Mouse (Mus musculus): ENCODE results near the gene Serinc4. TPM values are rescaled to one million over a fixed set of nuclear protein-coding genes. Genes with fewer than 3 reads are reported as not detected.
A peak's percentile ranks its signal among the peaks of the same experiment; 100 is the strongest.
"Not testable (repeated sequence)": the region's sequence is repeated elsewhere in the genome, so short reads cannot be mapped to it uniquely, and the experiment has no call there.

Gene Serinc4
- polyA plus RNA-seq, 1 experiment from 2014 or later = 1.1 TPM

- Histone ChIP-seq H3K9me3 (replicated peaks; ENCODE audit: control insufficient read depth, low read length) (no peaks in the 10 kb centered on the region), H3K36me3 (ENCODE audit: control insufficient read depth, insufficient read depth, low read length) (peaks cover 6% of the 10 kb centered on the region; the same call in 1 of the 2 replicates), H3K27ac (ENCODE audit: low read depth, low read length) (peak overlapping the region; percentile 58; the same call in 1 of the 2 replicates), H3K27me3 (replicated peaks; ENCODE audit: control insufficient read depth, insufficient read depth, low read length) (no peaks in the 10 kb centered on the region), H3K4me3 (ENCODE audit: low read depth, low read length) (peak overlapping the region; percentile 53), H3K4me2 (ENCODE audit: low read length) (peak overlapping the region; percentile 54), H3K4me1 (ENCODE audit: control insufficient read depth, insufficient read depth, low read length) (no peaks in the 10 kb centered on the region), H3K9ac (ENCODE audit: low read length) (peak overlapping the region; percentile 64)
- ATAC-seq (no peak), DNase-seq (ENCODE audit: low spot score) (no peak)
- 38% methylated on average over 8 of the region's 8 CpGs for WGBS
These were observed 17.6 kb upstream of the Serinc4 start for GRCm38 (mm10) chr2:121474180-121474535.

DNA sequence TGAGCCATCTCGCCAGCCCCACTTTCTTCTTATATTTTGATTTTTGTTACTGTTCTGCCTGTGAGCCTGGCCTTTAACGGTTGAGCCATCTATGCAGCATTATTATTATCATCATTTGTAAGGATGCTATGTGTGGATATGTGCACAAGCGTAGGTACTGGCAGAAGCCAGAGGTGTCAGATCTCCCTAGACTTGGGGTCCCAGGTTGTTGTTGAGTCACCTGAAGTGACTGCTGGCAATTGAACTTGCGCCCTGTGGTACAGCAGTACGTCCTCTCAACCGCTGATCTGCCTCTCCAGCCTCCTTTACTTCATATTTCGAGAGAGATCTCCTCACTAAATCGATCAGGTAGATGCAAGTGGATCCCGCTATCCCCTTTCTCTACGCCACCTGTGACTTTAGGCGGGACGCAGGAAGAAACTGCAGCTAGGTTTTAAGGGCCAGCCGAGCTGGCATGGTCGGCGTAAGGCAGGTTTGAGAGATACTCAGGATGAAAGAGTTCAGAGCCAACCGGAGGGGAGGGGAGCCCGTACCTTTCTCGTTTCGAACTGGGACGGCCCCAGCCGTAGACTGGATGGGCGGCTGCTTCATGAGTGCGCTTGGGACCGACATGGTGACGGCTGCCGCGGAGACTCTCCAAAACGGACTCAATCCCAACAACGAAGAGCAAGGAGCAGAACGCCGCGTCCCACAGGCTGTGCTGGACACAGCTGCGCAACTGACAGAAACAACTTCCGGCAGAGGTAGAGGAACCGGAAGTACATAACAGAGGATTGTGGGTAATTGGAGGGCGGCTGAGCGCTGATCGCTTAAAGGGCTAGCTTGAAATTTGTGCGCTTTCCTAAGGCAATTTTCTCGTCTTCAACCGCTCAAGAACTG, 17.0 kb upstream of the Serinc4 start, which contains the start of gene Mfap1b:
Mfap1b (minus strand) TSS at position 767 of the 879 bp plus-strand sequence.
- not testable (repeated sequence) for H3K4me1 ChIP-seq (ENCODE audit: control insufficient read depth, insufficient read depth, low read length); H3K27me3 ChIP-seq (replicated peaks; ENCODE audit: control insufficient read depth, insufficient read depth, low read length); H3K9me3 ChIP-seq (replicated peaks; ENCODE audit: control insufficient read depth, low read length); H3K36me3 ChIP-seq (ENCODE audit: control insufficient read depth, insufficient read depth, low read length)
- peak; percentile 99 for ATAC-seq
- H3K27ac ChIP-seq (ENCODE audit: low read depth, low read length) = peak within 1 kb of the TSS; percentile 58; the same call in 1 of the 2 replicates
- H3K9ac ChIP-seq (ENCODE audit: low read length) = peak within 1 kb of the TSS; percentile 64
- DNase-seq (ENCODE audit: low spot score) = peak; percentile 97
- H3K4me3 ChIP-seq (ENCODE audit: low read depth, low read length) = peak within 1 kb of the TSS; percentile 53
- WGBS = 5% methylated on average over 38 of the region's 41 CpGs
- peak within 1 kb of the TSS; percentile 54 for H3K4me2 ChIP-seq (ENCODE audit: low read length)

DNA sequence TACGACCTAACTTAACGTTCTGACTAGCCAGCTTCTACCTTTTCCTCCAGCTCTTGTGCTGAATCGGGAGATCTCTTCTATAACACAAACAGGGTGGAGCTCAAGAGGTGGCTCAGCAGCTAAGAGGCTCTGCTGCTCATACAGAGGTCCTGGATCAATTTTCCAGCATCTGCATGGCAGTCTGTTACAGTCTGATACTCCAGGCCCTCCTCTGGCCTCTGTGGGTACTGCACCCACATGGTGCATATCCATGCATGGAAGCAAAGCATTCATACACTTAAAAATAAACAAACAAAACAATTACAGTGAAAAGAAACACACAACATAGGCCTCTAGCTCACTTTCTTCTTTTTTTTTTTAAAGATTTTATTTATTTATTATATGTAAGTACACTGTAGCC, 16.2 kb upstream of the Serinc4 start:
- not testable (repeated sequence) for ATAC-seq; H3K36me3 ChIP-seq (ENCODE audit: control insufficient read depth, insufficient read depth, low read length); H3K9ac ChIP-seq (ENCODE audit: low read length); DNase-seq (ENCODE audit: low spot score); H3K27ac ChIP-seq (ENCODE audit: low read depth, low read length); H3K27me3 ChIP-seq (replicated peaks; ENCODE audit: control insufficient read depth, insufficient read depth, low read length); H3K4me3 ChIP-seq (ENCODE audit: low read depth, low read length); H3K4me2 ChIP-seq (ENCODE audit: low read length); H3K4me1 ChIP-seq (ENCODE audit: control insufficient read depth, insufficient read depth, low read length); H3K9me3 ChIP-seq (replicated peaks; ENCODE audit: control insufficient read depth, low read length)
- 94% methylated on average over 3 of the region's 3 CpGs for WGBS

GRCm38 (mm10) chr2:121468982-121469381, 12.4 kb upstream of the Serinc4 start:
- H3K36me3 ChIP-seq (ENCODE audit: control insufficient read depth, insufficient read depth, low read length); H3K4me2 ChIP-seq (ENCODE audit: low read length); H3K9me3 ChIP-seq (replicated peaks; ENCODE audit: control insufficient read depth, low read length); DNase-seq (ENCODE audit: low spot score); H3K27me3 ChIP-seq (replicated peaks; ENCODE audit: control insufficient read depth, insufficient read depth, low read length); H3K27ac ChIP-seq (ENCODE audit: low read depth, low read length); ATAC-seq; H3K9ac ChIP-seq (ENCODE audit: low read length); H3K4me3 ChIP-seq (ENCODE audit: low read depth, low read length); H3K4me1 ChIP-seq (ENCODE audit: control insufficient read depth, insufficient read depth, low read length): not testable (repeated sequence)
- no CpG with 5 or more reads among the region's 6 CpGs for WGBS

GRCm38 (mm10) chr2:121460071-121460470, 3.5 kb upstream of the Serinc4 start:
- Histone ChIP-seq H3K4me2 (ENCODE audit: low read length) (no peak overlapping the region), H3K4me3 (ENCODE audit: low read depth, low read length) (no peak overlapping the region), H3K27me3 (replicated peaks; ENCODE audit: control insufficient read depth, insufficient read depth, low read length) (no peaks in the 10 kb centered on the region), H3K9ac (ENCODE audit: low read length) (no peak overlapping the region), H3K9me3 (replicated peaks; ENCODE audit: control insufficient read depth, low read length) (no peaks in the 10 kb centered on the region), H3K4me1 (ENCODE audit: control insufficient read depth, insufficient read depth, low read length) (peaks cover 9% of the 10 kb centered on the region), H3K27ac (ENCODE audit: low read depth, low read length) (no peak overlapping the region), H3K36me3 (ENCODE audit: control insufficient read depth, insufficient read depth, low read length) (peaks cover 28% of the 10 kb centered on the region)
- DNase-seq (ENCODE audit: low spot score) (no peak), ATAC-seq (no peak)
- 63% methylated on average over 2 of the region's 2 CpGs for WGBS

DNA sequence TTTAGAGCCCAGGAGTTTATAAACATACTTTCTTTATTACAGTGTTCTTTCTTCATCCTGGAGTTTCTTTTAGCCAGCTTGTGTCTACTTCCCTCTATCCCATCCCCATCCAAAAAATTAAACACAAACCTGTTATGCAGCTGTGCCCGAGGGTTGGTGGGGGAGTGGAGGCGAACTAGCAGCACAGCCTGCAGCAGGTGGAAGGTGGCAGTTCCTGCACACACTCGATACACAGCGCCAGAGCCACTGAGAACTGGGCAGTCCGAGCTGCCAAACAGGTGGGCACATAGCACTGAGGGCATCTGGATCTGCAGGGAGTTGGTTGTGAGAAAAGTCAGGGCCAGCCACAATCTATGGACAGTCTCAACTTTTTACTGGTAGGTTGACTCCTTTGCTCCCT, 1.0 kb downstream of the Serinc4 start:
- WGBS = 77% methylated on average over 5 of the region's 5 CpGs
- no peak overlapping the region for H3K4me3 ChIP-seq (ENCODE audit: low read depth, low read length)
- H3K27ac ChIP-seq (ENCODE audit: low read depth, low read length) = no peak overlapping the region
- no peaks in the 10 kb centered on the region for H3K9me3 ChIP-seq (replicated peaks; ENCODE audit: control insufficient read depth, low read length)
- ATAC-seq (no peak), DNase-seq (ENCODE audit: low spot score) (no peak)
- peaks cover 9% of the 10 kb centered on the region for H3K4me1 ChIP-seq (ENCODE audit: control insufficient read depth, insufficient read depth, low read length)
- peaks cover 44% of the 10 kb centered on the region for H3K36me3 ChIP-seq (ENCODE audit: control insufficient read depth, insufficient read depth, low read length)
- H3K27me3 ChIP-seq (replicated peaks; ENCODE audit: control insufficient read depth, insufficient read depth, low read length) = no peaks in the 10 kb centered on the region
- no peak overlapping the region for H3K9ac ChIP-seq (ENCODE audit: low read length)
- no peak overlapping the region for H3K4me2 ChIP-seq (ENCODE audit: low read length)

- H3K36me3 ChIP-seq (ENCODE audit: control insufficient read depth, insufficient read depth, low read length) = peaks cover 31% of the 10 kb centered on the region
- H3K9ac ChIP-seq (ENCODE audit: low read length) = no peak overlapping the region
- no peak overlapping the region for H3K4me2 ChIP-seq (ENCODE audit: low read length)
- whole genome bisulfite sequencing = 89% methylated on average over 6 of the region's 6 CpGs
- H3K4me3 ChIP-seq (ENCODE audit: low read depth, low read length) = no peak overlapping the region
- DNase-seq (ENCODE audit: low spot score) (no peak), ATAC-seq (no peak)
- no peaks in the 10 kb centered on the region for H3K9me3 ChIP-seq (replicated peaks; ENCODE audit: control insufficient read depth, low read length)
- no peaks in the 10 kb centered on the region for H3K27me3 ChIP-seq (replicated peaks; ENCODE audit: control insufficient read depth, insufficient read depth, low read length)
- peaks cover 13% of the 10 kb centered on the region for H3K4me1 ChIP-seq (ENCODE audit: control insufficient read depth, insufficient read depth, low read length)
- H3K27ac ChIP-seq (ENCODE audit: low read depth, low read length) = no peak overlapping the region
These were observed 2.7 kb downstream of the Serinc4 start for GRCm38 (mm10) chr2:121453917-121454316.

- peaks cover 24% of the 10 kb centered on the region for H3K36me3 ChIP-seq (ENCODE audit: control insufficient read depth, insufficient read depth, low read length)
- DNase-seq (ENCODE audit: low spot score) = no peak
- H3K4me1 ChIP-seq (ENCODE audit: control insufficient read depth, insufficient read depth, low read length) = peaks cover 14% of the 10 kb centered on the region
- no peak for ATAC-seq
- no peaks in the 10 kb centered on the region for H3K9me3 ChIP-seq (replicated peaks; ENCODE audit: control insufficient read depth, low read length)
- no peak within 1 kb of the TSS for H3K4me3 ChIP-seq (ENCODE audit: low read depth, low read length)
- H3K27me3 ChIP-seq (replicated peaks; ENCODE audit: control insufficient read depth, insufficient read depth, low read length) = no peaks in the 10 kb centered on the region
- no peak within 1 kb of the TSS for H3K4me2 ChIP-seq (ENCODE audit: low read length)
- no peak within 1 kb of the TSS for H3K27ac ChIP-seq (ENCODE audit: low read depth, low read length)
- WGBS = 78% methylated on average over 4 of the region's 4 CpGs
- no peak within 1 kb of the TSS for H3K9ac ChIP-seq (ENCODE audit: low read length)
These were observed 3.6 kb downstream of the Serinc4 start, which contains the start of gene Hypk for GRCm38 (mm10) chr2:121452990-121453389. Gene Hypk, plus strand, starts transcription at chr2:121453290.

- Histone ChIP-seq H3K27ac (ENCODE audit: low read depth, low read length) (no peak overlapping the region), H3K9ac (ENCODE audit: low read length) (no peak overlapping the region), H3K4me3 (ENCODE audit: low read depth, low read length) (no peak overlapping the region), H3K27me3 (replicated peaks; ENCODE audit: control insufficient read depth, insufficient read depth, low read length) (no peaks in the 10 kb centered on the region), H3K36me3 (ENCODE audit: control insufficient read depth, insufficient read depth, low read length) (peaks cover 24% of the 10 kb centered on the region), H3K9me3 (replicated peaks; ENCODE audit: control insufficient read depth, low read length) (no peaks in the 10 kb centered on the region), H3K4me1 (ENCODE audit: control insufficient read depth, insufficient read depth, low read length) (peaks cover 10% of the 10 kb centered on the region), H3K4me2 (ENCODE audit: low read length) (no peak overlapping the region)
- ATAC-seq = no peak
- WGBS = 77% methylated on average over 4 of the region's 4 CpGs
- no peak for DNase-seq (ENCODE audit: low spot score)
These were observed 4.2 kb downstream of the Serinc4 start for GRCm38 (mm10) chr2:121452361-121452760.
